Mouse (Mus musculus) left cerebral cortex, postnatal 4 days (tissue): ENCODE measurements around the gene Znrf2. TPM values are rescaled to one million over a fixed set of nuclear protein-coding genes. Genes with fewer than 3 reads are reported as not detected.
"Not testable (repeated sequence)": the region's sequence is repeated elsewhere in the genome, so short reads cannot be mapped to it uniquely, and the experiment has no call there.

ENCODE experiments used
- DNase-seq: peaks from one replicate; pipeline ENCODE4 v3.0.0-alpha.2; 2022
- intact Hi-C: fragments of 180-260 bp; cut with DNase I; formaldehyde crosslinking; loops from one replicate; pipeline ENCODE4 v1.15.1; 2025
- total RNA-seq, 2 experiments: library from RNA; stranded (reverse); gene quantifications; 2 replicates each; pipeline ENCODE4 v1.2.3; 2021

Gene Znrf2
- total RNA-seq, 2 experiments from 2014 or later, result 62.1 to 65.2 TPM

DNA sequence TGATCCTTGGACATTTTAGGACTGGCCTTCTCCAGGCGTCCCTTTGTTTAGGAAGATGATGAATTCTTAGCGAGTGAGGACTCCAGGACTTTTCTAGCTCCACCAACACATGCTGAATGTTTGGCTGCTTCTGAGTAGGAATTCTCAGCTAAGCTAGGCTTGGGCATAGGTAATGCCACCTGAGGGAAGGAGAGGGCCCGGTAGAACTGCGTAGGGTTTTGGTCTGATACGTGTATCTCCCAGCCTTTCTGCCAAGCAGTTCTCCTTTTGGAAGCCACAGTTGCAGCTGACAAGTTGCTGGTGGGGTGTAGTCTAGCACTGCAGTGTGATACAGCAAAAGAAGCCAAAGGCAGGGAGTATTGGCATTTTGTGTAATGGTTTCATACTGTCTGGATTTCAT is 10.9 kb upstream of the Znrf2 start:
- intact Hi-C loops, result no loop called here
- no peak for DNase-seq

DNA sequence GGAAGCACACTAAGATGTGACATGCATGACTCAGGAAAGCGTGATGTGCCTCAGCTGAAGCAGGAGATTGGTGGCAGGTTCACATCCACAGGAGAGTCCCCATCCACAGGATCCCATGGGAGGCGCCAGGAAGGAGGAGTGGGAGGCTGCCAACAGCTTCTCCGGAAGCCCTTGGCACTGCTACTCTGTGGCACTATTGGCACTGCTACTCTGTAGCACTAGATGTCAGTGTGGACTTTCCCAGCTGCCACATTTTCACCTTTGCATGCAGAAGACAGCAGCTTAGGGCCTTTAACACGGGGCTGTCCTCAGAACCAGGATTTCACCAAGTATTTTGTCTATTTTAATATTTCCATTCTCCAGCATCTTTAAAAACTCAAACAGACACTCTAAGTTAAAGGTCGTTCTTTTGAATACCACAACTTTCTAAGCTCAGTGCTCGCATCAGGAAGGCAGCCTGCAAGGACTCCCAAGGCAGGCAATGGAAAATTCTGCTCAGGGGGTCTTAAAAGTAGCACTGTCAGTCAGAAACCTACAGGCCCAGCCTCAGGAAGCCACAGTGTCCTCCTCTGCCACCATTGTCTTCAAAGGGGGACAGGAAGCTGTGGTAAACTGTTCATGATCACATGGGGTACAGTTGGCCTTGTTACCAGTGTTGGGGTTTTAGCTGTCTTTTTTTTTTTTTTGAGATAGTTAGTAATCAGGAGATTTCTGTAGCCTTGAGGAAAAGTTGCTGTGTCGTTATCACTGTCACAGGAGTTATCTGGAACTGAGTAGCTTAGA is 7.0 kb upstream of the Znrf2 start:
- DNase-seq, result peak; percentile 84
- intact Hi-C loops, result loop anchor here (10.0 kb wide), 1 partner anchor 185 kb away; the partner anchor contains the start of gene Ggct

DNA sequence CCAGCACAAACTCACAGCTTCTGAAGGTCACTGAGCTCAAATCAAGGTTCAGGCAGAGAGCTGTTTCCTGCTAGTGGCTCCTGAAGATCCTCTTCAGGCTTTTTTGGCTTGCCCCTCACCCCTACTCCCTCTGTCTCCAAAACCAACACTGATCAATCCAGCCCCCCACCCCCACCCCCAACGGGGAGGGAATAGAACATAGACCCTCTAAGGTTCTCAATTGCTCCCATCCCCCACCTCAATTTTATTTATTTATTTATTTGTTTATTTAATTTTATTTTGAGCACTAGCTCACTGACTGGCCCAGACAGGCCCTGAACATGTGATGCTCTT is 6.4 kb upstream of the Znrf2 start:
- intact Hi-C loops, result loop anchor here (10.0 kb wide), 1 partner anchor 185 kb away; the partner anchor contains the start of gene Ggct
- DNase-seq, result no peak

DNA sequence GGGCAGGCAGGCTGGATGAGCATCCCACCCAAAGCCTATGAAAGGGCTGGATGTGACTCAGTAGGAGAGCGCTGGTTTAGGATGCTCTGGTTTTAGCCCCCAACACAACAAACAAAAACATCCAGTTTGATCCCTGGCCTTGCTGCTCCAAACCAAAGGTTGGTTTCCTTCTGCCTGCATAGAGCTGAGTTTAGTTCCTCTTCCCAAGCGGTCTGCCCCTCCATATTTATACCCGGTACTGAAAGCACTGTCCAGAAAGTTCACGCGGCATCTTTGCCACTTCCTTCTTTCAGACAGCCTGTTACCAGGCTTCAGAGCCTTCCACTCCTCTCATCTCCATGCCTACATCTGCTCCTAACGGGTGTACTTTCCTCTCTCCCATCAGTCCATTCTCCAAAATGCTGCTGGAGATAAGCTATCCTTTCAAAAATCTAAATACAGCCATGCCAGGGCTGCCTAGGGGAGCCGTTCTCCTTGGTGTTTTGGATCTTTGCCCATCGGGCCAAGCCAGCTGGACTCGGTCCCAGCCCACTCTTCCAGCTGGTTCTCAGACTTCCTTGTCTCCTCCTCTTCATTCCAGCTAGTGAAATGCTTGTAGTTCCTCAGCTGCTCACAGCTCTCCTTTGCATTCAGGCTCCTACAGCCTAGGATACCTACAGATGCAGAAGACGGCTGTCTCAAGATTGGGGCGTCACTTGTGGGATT is 5.0 kb upstream of the Znrf2 start:
- intact Hi-C loops, result loop anchor here (10.0 kb wide), 1 partner anchor 183 kb away; the partner anchor contains the start of gene Ggct

DNA sequence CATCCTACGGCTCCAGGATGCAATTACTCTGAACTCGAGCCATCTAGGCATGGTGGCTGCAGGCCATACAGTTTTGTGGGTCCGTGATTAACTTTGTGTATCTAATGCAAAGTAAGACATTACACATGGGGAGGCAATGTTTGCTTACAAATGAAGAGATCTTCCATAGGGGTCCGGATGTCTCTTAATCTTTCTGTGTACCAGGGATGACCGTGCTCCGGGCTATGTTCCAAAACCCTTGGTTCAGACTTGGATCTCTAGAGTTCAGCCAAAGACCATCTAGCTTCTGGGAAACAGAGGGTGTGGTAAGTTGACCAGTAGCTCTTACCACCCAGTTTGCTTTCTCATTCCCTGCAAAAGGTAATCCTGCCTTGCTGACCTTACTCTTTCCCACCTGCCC is 4.4 kb upstream of the Znrf2 start:
- intact Hi-C loops, result loop anchor here (10.0 kb wide), 1 partner anchor 183 kb away; the partner anchor contains the start of gene Ggct
- DNase-seq, result peak; percentile 37

More for the DNA sequence above, 5.0 kb upstream of the Znrf2 start:
- DNase-seq, result peak; percentile 80

DNA sequence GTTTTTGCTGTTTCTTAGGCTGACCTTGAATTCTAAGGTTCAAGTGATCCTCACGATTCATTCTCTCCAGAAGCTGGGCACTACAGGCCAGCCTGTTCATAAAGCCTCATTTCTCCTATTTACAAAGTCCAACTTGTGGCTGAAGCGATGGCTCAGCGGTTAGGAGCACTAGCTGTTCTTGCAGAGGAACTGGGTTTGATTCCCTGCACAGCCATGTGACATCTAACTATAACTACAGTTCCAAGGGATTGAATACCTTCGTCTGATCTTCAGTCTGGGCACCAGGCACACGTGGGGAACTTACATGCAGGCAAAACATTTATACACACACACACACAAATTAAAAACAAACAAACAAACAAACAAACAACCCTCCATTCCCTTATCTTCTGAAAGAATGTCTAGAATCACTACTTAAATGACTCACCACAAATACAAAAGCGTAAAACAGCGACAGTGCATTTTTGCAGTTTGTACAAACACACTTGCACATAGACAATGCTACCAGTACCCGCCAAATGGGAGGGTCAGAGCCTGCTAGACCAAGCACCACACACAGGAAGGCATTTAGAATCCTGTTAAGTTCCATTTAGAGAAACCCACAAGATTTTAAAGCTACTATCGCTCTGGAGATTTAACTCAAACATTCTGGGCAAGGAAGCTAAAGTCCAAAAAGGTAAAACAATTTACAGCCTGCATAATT is 1.1 kb upstream of the Znrf2 start:
- intact Hi-C loops, result loop anchor here (5.0 to 10.0 kb wide), 2 partner anchors 113 to 179 kb away; partner anchors contain the start of gene Ggct
- DNase-seq, result no peak

DNA sequence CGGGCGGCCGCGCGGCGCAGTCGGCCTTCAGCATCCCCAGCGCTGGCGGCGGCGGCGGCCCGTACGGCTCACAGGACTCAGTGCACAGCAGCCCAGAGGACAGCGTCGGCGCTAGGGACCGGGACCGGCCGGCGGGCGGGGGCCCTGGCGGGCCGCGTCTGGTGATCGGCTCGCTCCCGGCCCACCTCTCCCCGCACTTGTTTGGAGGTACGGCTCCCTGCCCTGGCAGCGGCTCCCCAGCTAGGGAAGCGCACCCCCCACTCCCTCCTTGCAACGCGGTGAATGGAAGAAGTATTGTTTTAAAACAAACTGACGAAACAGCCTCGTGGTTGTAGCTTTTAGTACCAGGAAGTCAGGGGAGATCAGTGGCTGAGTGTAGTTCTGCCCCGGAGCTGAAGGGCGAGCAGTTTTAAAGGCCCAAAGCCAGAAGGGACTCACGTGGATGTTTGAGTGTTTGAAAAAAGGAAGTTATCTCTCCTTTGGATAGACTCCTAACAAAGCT is 601 bp downstream of the Znrf2 start:
- intact Hi-C loops, result loop anchor here (5.0 to 10.0 kb wide), 2 partner anchors 115 to 177 kb away; partner anchors contain the start of gene Ggct

DNA sequence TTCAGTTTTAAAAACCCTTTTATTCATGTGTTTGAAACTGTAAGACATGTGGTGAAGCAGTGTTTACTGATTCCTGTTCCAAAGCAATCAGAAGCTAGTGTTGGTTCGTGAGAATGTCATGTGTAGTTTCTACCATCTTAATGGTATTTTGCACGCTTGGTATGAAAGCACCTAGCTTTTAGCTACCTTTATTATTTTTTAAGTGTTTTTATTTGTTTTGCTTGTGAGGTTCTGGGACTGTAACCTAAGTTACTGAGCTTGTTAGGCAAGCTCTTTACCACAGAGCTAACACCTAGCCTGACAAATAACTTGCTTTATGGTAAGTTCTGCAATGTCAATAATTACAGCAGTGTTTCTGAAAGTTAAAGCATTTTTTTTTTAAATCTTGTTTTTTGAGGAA is 1.7 kb downstream of the Znrf2 start:
- intact Hi-C loops, result loop anchor here (5.0 to 10.0 kb wide), 2 partner anchors 116 to 176 kb away; partner anchors contain the start of gene Ggct
- DNase-seq, result no peak

More for the DNA sequence above, 601 bp downstream of the Znrf2 start:
- DNase-seq, result peak; percentile 49

DNA sequence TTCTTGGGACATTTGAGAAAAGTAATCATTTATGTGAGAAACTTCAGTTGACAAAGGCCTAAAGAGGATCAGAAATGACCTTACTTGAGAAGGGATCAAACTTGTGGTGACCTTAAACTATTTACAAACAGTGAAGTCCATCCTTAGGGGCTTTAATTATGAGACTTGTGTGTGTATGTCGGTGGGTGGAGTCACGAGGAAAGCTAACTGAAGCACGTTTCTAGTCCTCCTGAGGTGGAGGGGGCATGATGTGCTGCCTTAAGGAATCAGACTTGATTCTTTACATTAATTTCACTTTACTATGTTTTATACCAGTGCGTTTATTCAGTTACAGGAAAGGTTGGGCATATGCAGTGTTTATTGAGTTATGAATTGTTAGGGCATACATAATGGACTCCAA is 2.6 kb downstream of the Znrf2 start:
- intact Hi-C loops, result loop anchor here (5.0 to 10.0 kb wide), 2 partner anchors 117 to 176 kb away; partner anchors contain the start of gene Ggct
- no peak for DNase-seq

DNA sequence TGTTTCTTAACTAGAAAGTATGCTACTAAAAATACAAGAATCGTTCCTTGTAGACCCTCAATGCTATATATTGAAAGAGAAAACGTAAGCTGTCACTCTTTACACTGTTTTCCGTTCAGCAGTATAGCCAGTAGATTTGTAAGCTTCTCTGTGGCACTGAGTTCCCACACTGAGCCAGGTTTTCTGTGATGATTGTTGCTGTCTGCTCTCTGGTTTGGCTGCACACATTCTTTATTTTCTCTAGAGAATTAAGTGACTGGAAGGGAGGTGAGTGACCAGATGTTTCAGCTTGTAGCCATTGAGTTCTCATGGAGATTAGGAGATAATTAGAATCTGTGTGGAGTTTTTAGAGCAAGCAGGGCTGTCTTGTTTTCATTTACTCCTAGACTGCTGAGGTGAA is 3.0 kb downstream of the Znrf2 start:
- DNase-seq, result no peak
- intact Hi-C loops, result loop anchor here (5.0 to 10.0 kb wide), 2 partner anchors 117 to 175 kb away; partner anchors contain the start of gene Ggct

DNA sequence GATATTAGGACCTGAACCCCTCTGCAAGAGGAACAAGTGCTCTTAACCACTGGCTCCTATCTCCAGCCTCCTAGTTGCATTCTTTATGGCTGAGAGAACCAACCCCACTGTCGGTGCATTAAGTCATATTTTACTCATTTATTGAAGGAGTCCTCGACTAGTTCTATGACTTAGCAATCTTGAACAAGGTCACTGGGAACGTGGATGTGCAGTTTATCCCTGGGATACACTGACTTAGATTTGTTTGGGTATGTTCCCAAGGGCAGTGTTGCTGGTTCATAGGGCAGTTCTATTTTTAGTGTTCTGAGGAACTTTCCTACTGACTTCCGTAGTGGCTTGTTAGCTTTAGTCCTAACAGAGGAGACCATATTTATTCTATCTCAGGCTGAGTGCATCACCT is 5.6 kb downstream of the Znrf2 start:
- intact Hi-C loops, result no loop called here
- DNase-seq, result no peak

DNA sequence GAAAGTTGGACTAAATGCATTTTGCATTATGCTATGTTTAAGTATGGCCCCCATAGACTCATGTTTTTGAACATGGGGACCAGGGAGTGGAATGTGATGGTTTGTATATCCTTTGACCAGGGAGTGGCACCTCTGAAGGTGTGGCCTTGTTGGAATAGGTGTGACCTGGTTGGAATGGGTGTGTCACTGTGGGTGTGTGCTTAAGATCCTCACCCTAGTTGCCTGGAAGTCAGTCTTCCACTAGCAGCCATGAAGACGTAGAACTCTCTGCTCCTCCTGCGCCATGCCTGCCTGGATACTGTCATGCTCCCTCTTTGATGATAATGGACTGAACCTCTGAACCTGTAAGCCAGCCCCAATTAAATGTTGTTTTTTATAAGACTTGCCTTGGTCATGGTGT is 7.8 kb downstream of the Znrf2 start:
- DNase-seq, intact Hi-C loops: not testable (repeated sequence)

DNA sequence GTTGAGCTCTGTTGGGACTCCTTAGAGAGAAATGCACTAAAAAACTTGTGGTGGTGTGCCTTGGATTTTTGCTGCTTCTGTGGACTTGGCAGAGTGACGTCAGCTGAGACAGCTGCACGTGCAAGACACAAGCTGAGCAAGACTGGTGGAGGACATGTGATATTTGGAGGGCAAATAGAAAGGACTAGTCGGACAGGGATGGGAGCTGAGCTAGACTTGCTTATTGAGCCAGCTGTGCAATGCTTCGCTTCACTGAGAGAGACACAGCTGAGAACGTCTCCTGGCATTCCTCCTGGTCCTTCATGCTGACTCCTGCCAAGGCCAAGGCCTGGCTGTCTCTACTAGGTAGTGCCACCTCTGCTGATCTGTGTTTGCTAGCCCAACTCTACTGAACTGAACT is 10.8 kb downstream of the Znrf2 start:
- no peak for DNase-seq
- intact Hi-C loops, result no loop called here

DNA sequence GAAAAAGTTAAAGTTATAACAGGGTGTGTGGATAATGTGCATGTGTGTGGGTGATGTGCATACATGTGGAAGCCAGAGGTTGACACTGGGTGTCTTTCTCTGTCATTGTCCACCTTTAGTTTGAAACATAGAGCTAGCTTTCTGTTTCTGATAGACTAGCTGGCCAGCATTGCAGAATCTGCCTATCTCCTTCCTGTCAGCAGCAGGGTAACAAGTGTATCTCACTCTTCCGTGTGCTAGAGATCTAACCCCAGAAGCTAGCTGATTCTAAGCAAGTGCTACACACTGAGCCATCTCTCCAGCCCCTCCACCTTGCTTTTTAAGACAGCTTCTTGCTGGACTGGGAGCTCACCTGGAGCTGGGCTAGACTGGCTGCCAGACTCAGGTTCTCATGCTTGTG is 11.6 kb downstream of the Znrf2 start:
- DNase-seq, result no peak
- intact Hi-C loops, result no loop called here

DNA sequence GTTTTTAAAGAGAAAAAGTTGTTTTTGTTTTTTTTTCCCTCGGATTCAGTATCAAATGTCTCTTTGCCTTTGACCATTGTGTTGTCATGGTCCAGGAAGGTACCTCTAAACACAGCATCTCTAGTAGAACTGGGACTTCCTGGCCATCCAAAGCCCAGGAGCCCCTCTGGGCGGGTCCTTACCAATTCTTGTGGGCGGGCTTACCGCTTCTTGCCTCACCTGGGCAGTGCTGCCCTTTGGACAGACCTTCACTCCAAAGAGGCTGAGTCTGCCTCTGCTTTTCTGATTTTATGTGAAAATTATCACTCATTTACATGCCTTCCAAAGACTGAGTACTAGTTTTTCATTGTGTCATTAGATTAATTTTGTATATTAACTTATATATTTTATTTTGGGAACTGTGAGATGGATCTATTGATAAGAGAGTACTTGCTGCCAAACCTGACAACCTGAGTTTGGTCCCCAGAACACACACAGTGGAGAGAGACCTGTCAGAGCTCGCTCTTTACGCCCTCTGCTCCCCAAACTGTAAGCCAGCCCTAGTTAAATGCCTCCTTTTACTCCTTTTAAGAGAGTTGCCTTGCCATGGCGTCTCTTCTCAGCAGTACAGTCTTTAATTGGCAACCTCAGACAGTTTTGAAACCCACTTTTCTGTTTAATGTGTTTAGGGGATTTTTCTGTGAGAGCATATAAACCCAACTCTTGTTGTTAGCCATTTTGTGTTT is 13.5 kb downstream of the Znrf2 start:
- intact Hi-C loops, result no loop called here
- no peak for DNase-seq

DNA sequence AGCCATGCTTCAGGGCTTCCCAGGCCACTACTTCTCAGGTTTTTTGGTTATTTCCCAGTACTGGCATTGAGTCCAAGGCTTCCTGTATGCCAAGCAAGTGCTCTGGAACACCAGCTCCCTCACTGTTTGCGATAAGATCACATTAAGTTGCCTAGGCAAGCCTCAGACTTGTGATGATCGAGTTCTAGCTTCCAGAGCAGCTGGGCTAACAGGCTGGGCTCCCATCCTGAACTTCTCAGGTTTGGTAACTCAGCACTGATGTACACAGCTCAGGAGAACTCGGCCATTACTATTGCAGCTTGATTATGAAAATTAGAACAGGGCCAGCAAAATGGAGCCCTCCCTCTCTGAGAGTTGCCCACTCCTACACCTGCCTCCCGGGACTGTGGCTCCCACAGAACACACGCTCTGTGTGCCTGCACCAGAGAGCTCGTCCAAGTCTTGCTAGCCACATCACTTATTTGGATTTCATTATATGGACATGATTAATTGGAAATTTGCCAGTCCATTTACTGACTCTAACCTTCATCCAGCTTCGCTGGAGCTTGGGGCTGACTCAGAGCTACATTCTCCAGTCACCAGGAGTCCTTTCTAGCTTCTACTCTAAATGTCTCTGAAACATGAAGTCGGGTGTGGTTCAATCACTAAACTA is 14.5 kb downstream of the Znrf2 start:
- intact Hi-C loops, result no loop called here
- DNase-seq, result no peak

DNA sequence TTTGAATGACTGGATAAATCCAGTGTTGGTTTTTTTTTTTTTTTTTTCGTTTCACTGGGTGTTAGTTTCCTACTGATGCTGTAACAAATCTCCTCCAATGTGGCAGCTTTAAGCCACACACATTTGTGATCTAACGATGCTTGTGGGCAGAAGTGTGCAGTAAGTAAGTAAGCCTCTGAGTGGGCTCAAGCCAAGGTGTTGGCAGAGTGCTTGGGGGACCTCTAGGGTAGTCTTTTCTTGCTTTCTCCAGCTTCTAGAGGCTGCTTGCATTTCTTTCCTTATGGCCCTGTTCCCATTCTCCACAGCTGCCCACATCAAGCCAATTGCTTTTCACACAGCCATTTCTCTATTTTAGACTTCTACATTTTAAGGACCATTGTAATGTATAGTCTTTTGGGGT is 16.7 kb downstream of the Znrf2 start:
- intact Hi-C loops, result no loop called here
- DNase-seq, result no peak

DNA sequence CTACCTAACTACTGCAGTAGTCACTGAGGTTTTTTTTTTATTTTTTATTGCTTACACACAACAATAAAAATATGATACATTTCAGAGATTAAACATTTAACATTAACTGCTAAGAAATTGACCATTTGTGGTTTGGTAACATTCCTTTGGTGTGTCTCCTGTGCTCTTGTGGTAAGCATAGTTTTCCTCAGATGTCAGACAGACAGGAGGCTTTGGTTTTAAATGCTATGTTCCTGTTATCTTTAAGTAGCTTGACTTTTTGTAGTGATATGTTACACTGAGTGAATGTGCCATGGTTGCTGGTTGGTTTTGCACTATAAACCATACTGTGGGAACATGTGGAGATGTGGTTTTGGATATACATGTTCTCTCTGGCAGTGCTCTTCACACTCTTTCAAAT is 19.9 kb downstream of the Znrf2 start:
- intact Hi-C loops, result no loop called here
- DNase-seq, result no peak

DNA sequence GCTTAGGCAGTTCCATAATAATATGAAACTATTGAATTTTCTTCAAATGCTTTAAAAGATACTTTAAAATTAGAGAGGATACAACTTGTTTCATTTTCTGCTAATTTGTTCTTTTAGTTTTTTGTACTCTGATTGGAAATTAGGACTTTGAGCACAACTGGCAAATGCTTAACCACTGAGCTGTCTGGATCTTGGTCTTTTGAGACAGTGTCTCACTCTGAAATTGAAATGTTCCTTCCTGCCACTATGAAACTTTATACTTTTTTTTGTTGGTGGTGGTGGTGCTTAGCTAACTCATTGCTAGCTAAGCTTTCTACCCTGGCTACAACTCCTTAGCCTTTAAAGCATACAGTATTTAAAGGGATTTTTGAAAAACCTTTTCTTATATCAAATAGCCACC is 24.7 kb downstream of the Znrf2 start:
- intact Hi-C loops, result no loop called here
- no peak for DNase-seq

DNA sequence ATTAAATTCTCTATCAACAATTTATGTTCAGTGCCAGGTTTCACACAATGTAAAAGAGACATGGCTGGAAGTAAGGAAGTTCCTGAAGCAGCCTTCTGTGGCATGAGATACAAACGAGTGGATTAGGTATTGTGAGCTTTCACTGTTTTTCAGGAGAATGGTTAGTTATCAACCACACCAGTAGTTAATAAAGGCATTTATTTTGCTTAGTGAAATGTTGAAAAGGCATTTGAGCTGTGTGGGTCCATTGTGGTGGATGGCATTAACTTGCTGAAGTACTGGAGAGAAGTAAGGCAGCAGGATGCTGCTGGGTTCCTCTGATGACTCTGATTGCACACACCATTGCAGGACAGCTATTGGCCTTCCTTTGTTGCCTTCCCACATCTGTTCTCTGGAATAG is 25.3 kb downstream of the Znrf2 start:
- no peak for DNase-seq
- intact Hi-C loops, result no loop called here
